13 mouse cellular contexts compared by ENCODE assay signal in the genomic region with DNA sequence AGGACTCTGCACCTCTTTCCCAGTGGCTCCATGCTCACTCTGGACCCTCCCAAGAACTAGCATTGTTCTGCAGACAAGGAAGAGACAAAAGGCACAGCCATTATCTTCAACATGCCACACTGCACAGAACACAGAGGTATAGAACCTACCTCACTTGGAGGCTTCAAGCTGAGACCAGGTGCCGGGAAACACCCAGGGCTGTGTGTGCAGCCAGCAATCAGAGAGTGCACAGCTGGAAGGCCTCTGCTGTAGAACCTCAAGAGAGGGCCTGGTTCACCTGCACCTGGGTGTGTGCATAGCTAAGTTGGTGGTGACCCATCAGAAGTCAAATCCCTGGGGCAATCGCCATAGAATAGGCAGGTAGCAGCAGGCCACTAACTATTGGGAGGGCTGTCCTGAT. TPM values are rescaled to one million over a fixed set of nuclear protein-coding genes. Genes with fewer than 3 reads are reported as not detected.
DNase-seq lines count a peak whose midpoint lies in the region; ATAC-seq lines count a peak whose summit lies in the region.
"Had no signal": no experiment of that assay in that cellular context is flagged by ENCODE, and none has a peak within 500 bp of the region (broad histone marks: within the 10 kb centered on the region; RNA-seq: fewer than 3 reads in every experiment).

No protein-coding gene starts in this region.

- H3K27me3 ChIP-seq in kidney, embryonic 16.5 days (ENCODE audit: insufficient read depth, low read length), result no peaks in the 10 kb centered on the region
- H3K27me3 ChIP-seq in hindbrain, embryonic 11.5 days (ENCODE audit: control insufficient read depth, insufficient read depth, low read length), result no peaks in the 10 kb centered on the region
- no peaks in the 10 kb centered on the region for H3K27me3 ChIP-seq in midbrain, embryonic 14.5 days (ENCODE audit: control insufficient read depth, insufficient read depth, low read length)
- H3K27me3 ChIP-seq: Patski had no signal

- WGBS in kidney, embryonic 16.5 days, result 79% methylated on average over 2 of the region's 2 CpGs
- 80% methylated on average over 2 of the region's 2 CpGs for WGBS in hindbrain, embryonic 11.5 days
- WGBS in midbrain, embryonic 14.5 days, result 75% methylated on average over 2 of the region's 2 CpGs

- H3K9ac ChIP-seq in kidney, embryonic 16.5 days (replicated peaks; ENCODE audit: low read length), result no peak overlapping the region
- no peak overlapping the region for H3K9ac ChIP-seq in hindbrain, embryonic 11.5 days (ENCODE audit: low read depth, low read length)
- H3K9ac ChIP-seq in midbrain, embryonic 14.5 days (replicated peaks; ENCODE audit: low read length), result no peak overlapping the region

- H3K27ac ChIP-seq in kidney, embryonic 16.5 days (ENCODE audit: low read length), result peak overlapping the region; percentile 5; the same call in 1 of the 2 replicates
- peak overlapping the region; percentile 98 for H3K27ac ChIP-seq in hindbrain, embryonic 11.5 days (ENCODE audit: low read depth, low read length)
- peak overlapping the region; percentile 98 for H3K27ac ChIP-seq in midbrain, embryonic 14.5 days (replicated peaks; ENCODE audit: low read depth, low read length)

- ATAC-seq in kidney, embryonic 16.5 days (ENCODE audit: low FRiP score, low TSS enrichment), result no peak
- ATAC-seq in hindbrain, embryonic 11.5 days (ENCODE audit: low FRiP score), result no peak
- ATAC-seq in midbrain, embryonic 14.5 days (ENCODE audit: low FRiP score, low TSS enrichment), result no peak
- ATAC-seq: Patski had no signal

- no peak overlapping the region for H3K4me2 ChIP-seq in kidney, embryonic 16.5 days (replicated peaks; ENCODE audit: low read depth, low read length)
- no peak overlapping the region for H3K4me2 ChIP-seq in hindbrain, embryonic 11.5 days (replicated peaks; ENCODE audit: low read depth, low read length)
- no peak overlapping the region for H3K4me2 ChIP-seq in midbrain, embryonic 14.5 days (ENCODE audit: low read length)

- H3K9me3 ChIP-seq in kidney, embryonic 16.5 days (ENCODE audit: low read length), result no peaks in the 10 kb centered on the region
- no peaks in the 10 kb centered on the region for H3K9me3 ChIP-seq in hindbrain, embryonic 11.5 days (ENCODE audit: control insufficient read depth, low read length)
- H3K9me3 ChIP-seq in midbrain, embryonic 14.5 days (ENCODE audit: control insufficient read depth, low read length), result no peaks in the 10 kb centered on the region

- no peak overlapping the region for H3K4me3 ChIP-seq in kidney, embryonic 16.5 days (ENCODE audit: low read length)
- H3K4me3 ChIP-seq in hindbrain, embryonic 11.5 days (ENCODE audit: low read depth, low read length), result no peak overlapping the region
- H3K4me3 ChIP-seq in midbrain, embryonic 14.5 days (replicated peaks; ENCODE audit: low read depth, low read length), result no peak overlapping the region
- H3K4me3 ChIP-seq: myocyte had no signal

- H3K36me3 ChIP-seq in kidney, embryonic 16.5 days (ENCODE audit: insufficient read depth, low read length), result no peaks in the 10 kb centered on the region
- H3K36me3 ChIP-seq in hindbrain, embryonic 11.5 days (ENCODE audit: control insufficient read depth, insufficient read depth, low read length), result no peaks in the 10 kb centered on the region
- H3K36me3 ChIP-seq in midbrain, embryonic 14.5 days (ENCODE audit: control insufficient read depth, insufficient read depth, low read length), result peaks cover 4% of the 10 kb centered on the region

- DNase-seq in kidney, postnatal 25 days, result no peak
- DNase-seq in hindbrain, embryonic 11.5 days (ENCODE audit: low spot score), result no peak
- no peak for DNase-seq in midbrain, embryonic 14.5 days
- peak; percentile 83 for DNase-seq in thymus, postnatal 14 days
- DNase-seq in layer of hippocampus, adult 9-11 months, result no peak
- DNase-seq in cerebellum, postnatal 4 days (ENCODE audit: low spot score in 2 of 2), result no peak
- DNase-seq: adrenal gland, postnatal 36 days; cerebellum, adult 11-12 months; heart, adult 11 months; lung, adult 2 months had no signal

- peaks cover 49% of the 10 kb centered on the region for H3K4me1 ChIP-seq in kidney, embryonic 16.5 days (ENCODE audit: insufficient read depth, low read length)
- H3K4me1 ChIP-seq in hindbrain, embryonic 11.5 days (replicated peaks; ENCODE audit: control insufficient read depth, insufficient read depth, low read length), result peaks cover 25% of the 10 kb centered on the region
- peaks cover 78% of the 10 kb centered on the region for H3K4me1 ChIP-seq in midbrain, embryonic 14.5 days (ENCODE audit: control insufficient read depth, insufficient read depth, low read length)

RNA-seq across cellular contexts. Expression of a gene that starts 8.5 kb away (rescaled TPM):
- polyA plus RNA-seq in kidney, embryonic 16.5 days (2015; fragmentation: Nextera tagmentation; extraction: Ambion mirVana), result 14.2 and 16.4 TPM in 2 replicates
- polyA plus RNA-seq in hindbrain, embryonic 11.5 days (2014; fragmentation: Nextera tagmentation; extraction: Ambion mirVana), result 36.8 and 42.4 TPM in 2 replicates
- polyA plus RNA-seq in midbrain, embryonic 14.5 days (2014; fragmentation: Nextera tagmentation; extraction: Ambion mirVana), result 47.9 and 60.2 TPM in 2 replicates

Comparison
In these comparisons a context has a peak if more than half of its experiments do, and no peak if none do; other contexts are left out.
1. H3K27ac ChIP-seq: peak in every context shown above with its lines; median percentile 98 in hindbrain, embryonic 11.5 days; 98 in midbrain, embryonic 14.5 days; 5 in kidney, embryonic 16.5 days.